Mouse (Mus musculus): ENCODE results near the gene Rhbdd1. TPM values are rescaled to one million over a fixed set of nuclear protein-coding genes. Genes with fewer than 3 reads are reported as not detected.

Gene Rhbdd1
- total RNA-seq, 2 experiments from 2014 or later, result 17.3 to 17.7 TPM

GRCm38 (mm10) chr1:82470516-82471225, 154.4 kb downstream of the Rhbdd1 start:
- no peak for ATAC-seq (replicated peaks; ENCODE audit: poor library complexity, severe bottlenecking)

GRCm38 (mm10) chr1:82473467-82473866, 157.2 kb downstream of the Rhbdd1 start:
- ATAC-seq (replicated peaks; ENCODE audit: poor library complexity, severe bottlenecking), result no peak

GRCm38 (mm10) chr1:82474461-82474961, 158.3 kb downstream of the Rhbdd1 start:
- no peak for ATAC-seq (replicated peaks; ENCODE audit: poor library complexity, severe bottlenecking)

GRCm38 (mm10) chr1:82475254-82475653, 159.0 kb downstream of the Rhbdd1 start:
- no peak for ATAC-seq (replicated peaks; ENCODE audit: poor library complexity, severe bottlenecking)

- no peak for ATAC-seq (replicated peaks; ENCODE audit: poor library complexity, severe bottlenecking)
Observed at GRCm38 (mm10) chr1:82475821-82476220, 159.6 kb downstream of the Rhbdd1 start.

GRCm38 (mm10) chr1:82476256-82476655, 160.0 kb downstream of the Rhbdd1 start:
- ATAC-seq (replicated peaks; ENCODE audit: poor library complexity, severe bottlenecking), result no peak

- no peak for ATAC-seq (replicated peaks; ENCODE audit: poor library complexity, severe bottlenecking)
Observed at GRCm38 (mm10) chr1:82476746-82477145, 160.5 kb downstream of the Rhbdd1 start.

- no peak for ATAC-seq (replicated peaks; ENCODE audit: poor library complexity, severe bottlenecking)
Observed at GRCm38 (mm10) chr1:82479696-82480487, 163.6 kb downstream of the Rhbdd1 start.

GRCm38 (mm10) chr1:82482371-82482770, 166.1 kb downstream of the Rhbdd1 start:
- ATAC-seq (replicated peaks; ENCODE audit: poor library complexity, severe bottlenecking), result no peak

GRCm38 (mm10) chr1:82486371-82486770, 170.1 kb downstream of the Rhbdd1 start:
- no peak for ATAC-seq (replicated peaks; ENCODE audit: poor library complexity, severe bottlenecking)

GRCm38 (mm10) chr1:82491954-82492353, 175.7 kb downstream of the Rhbdd1 start:
- ATAC-seq (replicated peaks; ENCODE audit: poor library complexity, severe bottlenecking), result no peak

Other genes starting within 250 kb of the Rhbdd1 start
- gene Gm9747, start 83.3 kb upstream of the Rhbdd1 start, total RNA-seq (2014; fragmentation: Nextera tagmentation), result not detected in 2 replicates
- not detected in 2 replicates for gene Gm9747, start 83.3 kb upstream of the Rhbdd1 start, total RNA-seq (2017)
- not detected in 2 replicates for gene Irs1, start 25.0 kb upstream of the Rhbdd1 start, total RNA-seq (2014; fragmentation: Nextera tagmentation)
- not detected in 2 replicates for gene Irs1, start 25.0 kb upstream of the Rhbdd1 start, total RNA-seq (2017)

Measured in granulocyte monocyte progenitor cell, adult 5-6 weeks (primary cell).